8 mouse cellular contexts compared by ENCODE assay signal in the genomic region with DNA sequence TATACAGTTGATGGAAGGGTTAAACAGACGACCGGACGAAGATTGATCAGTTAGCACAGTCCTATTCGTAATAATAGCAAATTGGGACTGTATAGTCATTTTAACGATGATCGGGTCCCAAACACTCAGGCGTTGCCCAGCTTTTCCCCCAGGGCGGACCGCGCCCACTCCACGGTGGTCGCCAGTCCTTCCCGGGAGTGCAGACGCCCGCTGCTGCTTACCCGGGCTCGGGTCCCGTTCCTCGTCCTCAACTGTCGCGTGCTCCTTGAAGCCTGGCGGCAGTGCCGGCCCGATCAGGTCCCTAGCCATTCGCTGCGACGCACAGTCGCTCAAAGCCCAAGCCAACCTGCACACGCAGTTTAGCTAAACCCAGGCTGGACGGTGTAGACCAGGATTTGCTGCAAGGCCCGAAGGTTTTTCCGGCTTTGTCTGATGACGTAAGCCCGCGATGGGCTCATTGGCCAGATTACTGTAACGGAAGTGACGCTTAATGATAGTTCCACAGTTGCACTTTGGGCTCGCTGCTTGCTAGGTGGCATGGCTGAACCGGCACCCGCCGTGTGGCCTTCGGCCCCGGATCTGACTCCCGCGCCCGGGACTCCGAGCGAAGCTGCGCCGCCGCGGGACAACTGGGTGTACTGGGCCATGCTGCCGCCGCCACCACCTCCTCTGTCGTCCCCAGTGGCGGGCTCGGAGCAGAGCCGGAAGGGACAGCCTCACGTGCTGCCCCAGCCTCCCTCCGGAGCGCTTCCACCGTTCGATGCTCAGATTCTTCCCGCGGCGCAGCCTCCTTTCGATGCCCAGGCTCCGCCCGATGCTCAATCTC. TPM values are rescaled to one million over a fixed set of nuclear protein-coding genes. Genes with fewer than 3 reads are reported as not detected.
DNase-seq lines count a peak whose midpoint lies in the region; ATAC-seq and TF ChIP-seq lines count a peak whose summit lies in the region.

Gpalpp1 (minus strand) TSS at position 365 of the 826 bp plus-strand sequence.
Nufip1 (plus strand) TSS at position 496 of the 826 bp plus-strand sequence.

- peak; percentile 83 for TF ChIP-seq POLR2A in cortical plate, adult 2 months (IDR thresholded peaks at IDR 0.05; ENCODE audit: extremely low read depth, insufficient read depth, low read length)

- peaks cover 2% of the 10 kb centered on the region; the same call in 1 of the 2 replicates for H3K4me1 ChIP-seq in cortical plate, adult 2 months (ENCODE audit: control insufficient read depth, insufficient read depth, low read length)
- H3K4me1 ChIP-seq in megakaryocyte, embryonic 14.5 days, result peaks cover 26% of the 10 kb centered on the region

- H3K27ac ChIP-seq in cortical plate, adult 2 months (ENCODE audit: insufficient read depth, low read length), result peak within 1 kb of the TSS; percentile 37; the same call in 1 of the 2 replicates

- H3K36me3 ChIP-seq in megakaryocyte, embryonic 14.5 days (replicated peaks; ENCODE audit: low read length), result peaks cover 45% of the 10 kb centered on the region

- peak; percentile 98 for ATAC-seq in activated CD4-positive, CD25-positive, alpha-beta regulatory T cell, adult 4 months

- no peak for TF ChIP-seq CTCF in cortical plate, adult 2 months (IDR thresholded peaks at IDR 0.05; ENCODE audit: extremely low read depth, insufficient read depth, low read length)

- H3K9me3 ChIP-seq in megakaryocyte, embryonic 14.5 days, result no peaks in the 10 kb centered on the region

- no peaks in the 10 kb centered on the region for H3K27me3 ChIP-seq in megakaryocyte, embryonic 14.5 days (replicated peaks)

- peak within 1 kb of the TSS; percentile 93 for H3K4me3 ChIP-seq in cortical plate, adult 2 months (ENCODE audit: insufficient read depth, low read length)
- peak within 1 kb of the TSS; percentile 98 for H3K4me3 ChIP-seq in megakaryocyte, embryonic 14.5 days (replicated peaks)

- DNase-seq in gastrocnemius, adult 8-10 months (ENCODE audit: low spot score in 2 of 2), result peak; percentile 63 to 78
- DNase-seq in hindlimb bud, embryonic 11.5 days (ENCODE audit: extremely low spot score, low read depth, low spot score), result peak; percentile 93
- peak; percentile 80 to 89 for DNase-seq in left cerebral cortex, adult 8-10 months (ENCODE audit: low spot score in 2 of 2)
- DNase-seq in right cerebral cortex, postnatal 10 days (ENCODE audit: low spot score in 2 of 2), result peak; percentile 94 to 97
- peak; percentile 74 for DNase-seq in urinary bladder, postnatal 25 days (ENCODE audit: low spot score)

RNA-seq across cellular contexts. Expression of gene Gpalpp1, which starts in this region (rescaled TPM):
- polyA plus RNA-seq in activated CD4-positive, CD25-positive, alpha-beta regulatory T cell, adult 4 months (2017; shearing (Covaris generic)), result 10 to 100 TPM; 11.0 to 11.3 TPM
- polyA plus RNA-seq in cortical plate, adult 2 months (2012; rRNA removed), result 13.6 TPM in 2 replicates
- 1 to 10 TPM; 5.6 to 6.9 (median 6.3) TPM for total RNA-seq in gastrocnemius, adult 8-10 months (2022)
- 10 to 100 TPM; 21.9 to 25.0 (median 23.4) TPM for total RNA-seq in left cerebral cortex, adult 8-10 months (2022)
- polyA plus RNA-seq in megakaryocyte, embryonic 14.5 days (2012; ENCODE audit: insufficient read depth, low replicate concordance), result 1.1 and 1.9 TPM in 2 replicates

RNA-seq across cellular contexts. Expression of gene Nufip1, which starts in this region (rescaled TPM):
- 1 to 10 TPM; 7.4 to 7.6 TPM for polyA plus RNA-seq in activated CD4-positive, CD25-positive, alpha-beta regulatory T cell, adult 4 months (2017; shearing (Covaris generic))
- polyA plus RNA-seq in cortical plate, adult 2 months (2012; rRNA removed), result 6.4 and 6.9 TPM in 2 replicates
- total RNA-seq in gastrocnemius, adult 8-10 months (2022), result 1 to 10 TPM; 3.3 to 4.2 (median 3.7) TPM
- total RNA-seq in left cerebral cortex, adult 8-10 months (2022), result 1 to 10 TPM; 7.5 to 8.5 (median 8.0) TPM
- polyA plus RNA-seq in megakaryocyte, embryonic 14.5 days (2012; ENCODE audit: insufficient read depth, low replicate concordance), result 4.4 and 4.8 TPM in 2 replicates

Comparison
In these comparisons a context has a peak if more than half of its experiments do, and no peak if none do; other contexts are left out.
1. Peak in every context shown above with its lines: DNase-seq, ATAC-seq, H3K4me3 ChIP-seq and H3K27ac ChIP-seq.